Mouse (Mus musculus): ENCODE measurements around the gene Gm10337. TPM values are rescaled to one million over a fixed set of nuclear protein-coding genes. Genes with fewer than 3 reads are reported as not detected.

Gene Gm10337
- polyA plus RNA-seq, 1 experiment from 2014 or later, result not detected

GRCm38 (mm10) chr15:102519211-102520141 lies 16.0 kb downstream of the Gm10337 start:
- ATAC-seq (replicated peaks; ENCODE audit: insufficient number of reproducible peaks, low FRiP score, low TSS enrichment, low read depth) (no peak), DNase-seq (ENCODE audit: low spot score) (no peak)
- Histone ChIP-seq H3K4me1 (ENCODE audit: control insufficient read depth, insufficient read depth, low read length) (no peaks in the 10 kb centered on the region; the same call in 1 of the 2 replicates), H3K27ac (replicated peaks; ENCODE audit: low read depth, low read length) (no peak overlapping the region), H3K9ac (replicated peaks; ENCODE audit: low read length) (peak overlapping the region; percentile 87), H3K36me3 (replicated peaks; ENCODE audit: control insufficient read depth, insufficient read depth, low read depth, low read length) (no peaks in the 10 kb centered on the region; the same call in 1 of the 2 replicates), H3K27me3 (ENCODE audit: control insufficient read depth, insufficient read depth, low read length) (no peaks in the 10 kb centered on the region), H3K4me3 (ENCODE audit: low read depth, low read length) (peak overlapping the region; percentile 61), H3K9me3 (replicated peaks; ENCODE audit: control insufficient read depth, low read length) (no peaks in the 10 kb centered on the region), H3K4me2 (ENCODE audit: low read depth, low read length) (peak overlapping the region; percentile 67)
- WGBS, result 65% methylated on average over 16 of the region's 17 CpGs

- no peak overlapping the region for H3K4me2 ChIP-seq (ENCODE audit: low read depth, low read length)
- H3K9ac ChIP-seq (replicated peaks; ENCODE audit: low read length), result no peak overlapping the region
- DNase-seq (ENCODE audit: low spot score) (no peak), ATAC-seq (replicated peaks; ENCODE audit: insufficient number of reproducible peaks, low FRiP score, low TSS enrichment, low read depth) (no peak)
- no peaks in the 10 kb centered on the region for H3K9me3 ChIP-seq (replicated peaks; ENCODE audit: control insufficient read depth, low read length)
- WGBS, result 75% methylated on average over 4 of the region's 4 CpGs
- no peaks in the 10 kb centered on the region; the same call in 1 of the 2 replicates for H3K4me1 ChIP-seq (ENCODE audit: control insufficient read depth, insufficient read depth, low read length)
- H3K27me3 ChIP-seq (ENCODE audit: control insufficient read depth, insufficient read depth, low read length), result no peaks in the 10 kb centered on the region
- no peak overlapping the region for H3K27ac ChIP-seq (replicated peaks; ENCODE audit: low read depth, low read length)
- H3K36me3 ChIP-seq (replicated peaks; ENCODE audit: control insufficient read depth, insufficient read depth, low read depth, low read length), result no peaks in the 10 kb centered on the region; the same call in 1 of the 2 replicates
- no peak overlapping the region for H3K4me3 ChIP-seq (ENCODE audit: low read depth, low read length)
Measured at GRCm38 (mm10) chr15:102520416-102520815, 16.9 kb downstream of the Gm10337 start.

GRCm38 (mm10) chr15:102521480-102521879 lies 18.0 kb downstream of the Gm10337 start:
- no peak overlapping the region for H3K4me3 ChIP-seq (ENCODE audit: low read depth, low read length)
- H3K4me1 ChIP-seq (ENCODE audit: control insufficient read depth, insufficient read depth, low read length), result no peaks in the 10 kb centered on the region; the same call in 1 of the 2 replicates
- WGBS, result 82% methylated on average over 4 of the region's 4 CpGs
- H3K4me2 ChIP-seq (ENCODE audit: low read depth, low read length), result no peak overlapping the region
- H3K9me3 ChIP-seq (replicated peaks; ENCODE audit: control insufficient read depth, low read length), result no peaks in the 10 kb centered on the region
- H3K27me3 ChIP-seq (ENCODE audit: control insufficient read depth, insufficient read depth, low read length), result no peaks in the 10 kb centered on the region
- H3K9ac ChIP-seq (replicated peaks; ENCODE audit: low read length), result no peak overlapping the region
- DNase-seq (ENCODE audit: low spot score) (no peak), ATAC-seq (replicated peaks; ENCODE audit: insufficient number of reproducible peaks, low FRiP score, low TSS enrichment, low read depth) (no peak)
- no peak overlapping the region for H3K27ac ChIP-seq (replicated peaks; ENCODE audit: low read depth, low read length)
- no peaks in the 10 kb centered on the region; the same call in 1 of the 2 replicates for H3K36me3 ChIP-seq (replicated peaks; ENCODE audit: control insufficient read depth, insufficient read depth, low read depth, low read length)

- H3K9ac ChIP-seq (replicated peaks; ENCODE audit: low read length), result no peak within 1 kb of the TSS
- no peaks in the 10 kb centered on the region for H3K9me3 ChIP-seq (replicated peaks; ENCODE audit: control insufficient read depth, low read length)
- ATAC-seq (replicated peaks; ENCODE audit: insufficient number of reproducible peaks, low FRiP score, low TSS enrichment, low read depth) (no peak), DNase-seq (ENCODE audit: low spot score) (peak; percentile 87)
- WGBS, result 11% methylated on average over 3 of the region's 3 CpGs
- no peak within 1 kb of the TSS for H3K4me2 ChIP-seq (ENCODE audit: low read depth, low read length)
- no peak within 1 kb of the TSS for H3K4me3 ChIP-seq (ENCODE audit: low read depth, low read length)
- H3K27me3 ChIP-seq (ENCODE audit: control insufficient read depth, insufficient read depth, low read length), result no peaks in the 10 kb centered on the region
- H3K4me1 ChIP-seq (ENCODE audit: control insufficient read depth, insufficient read depth, low read length), result no peaks in the 10 kb centered on the region
- H3K36me3 ChIP-seq (replicated peaks; ENCODE audit: control insufficient read depth, insufficient read depth, low read depth, low read length), result peaks cover 2% of the 10 kb centered on the region; the same call in 1 of the 2 replicates
- no peak within 1 kb of the TSS for H3K27ac ChIP-seq (replicated peaks; ENCODE audit: low read depth, low read length)
Measured at GRCm38 (mm10) chr15:102524892-102525485, 21.5 kb downstream of the Gm10337 start, which contains the start of gene Npff. Npff (minus strand) TSS chr15:102524942.

GRCm38 (mm10) chr15:102526111-102527002 lies 22.8 kb downstream of the Gm10337 start:
- no peak overlapping the region for H3K4me2 ChIP-seq (ENCODE audit: low read depth, low read length)
- no peak overlapping the region for H3K4me3 ChIP-seq (ENCODE audit: low read depth, low read length)
- H3K36me3 ChIP-seq (replicated peaks; ENCODE audit: control insufficient read depth, insufficient read depth, low read depth, low read length), result peaks cover 2% of the 10 kb centered on the region; the same call in 1 of the 2 replicates
- H3K9me3 ChIP-seq (replicated peaks; ENCODE audit: control insufficient read depth, low read length), result no peaks in the 10 kb centered on the region
- no peaks in the 10 kb centered on the region for H3K4me1 ChIP-seq (ENCODE audit: control insufficient read depth, insufficient read depth, low read length)
- H3K27me3 ChIP-seq (ENCODE audit: control insufficient read depth, insufficient read depth, low read length), result no peaks in the 10 kb centered on the region
- no peak for DNase-seq (ENCODE audit: low spot score)
- WGBS, result 90% methylated on average over 6 of the region's 6 CpGs
- ATAC-seq (replicated peaks; ENCODE audit: insufficient number of reproducible peaks, low FRiP score, low TSS enrichment, low read depth), result no peak
- no peak overlapping the region for H3K9ac ChIP-seq (replicated peaks; ENCODE audit: low read length)
- H3K27ac ChIP-seq (replicated peaks; ENCODE audit: low read depth, low read length), result no peak overlapping the region

DNA sequence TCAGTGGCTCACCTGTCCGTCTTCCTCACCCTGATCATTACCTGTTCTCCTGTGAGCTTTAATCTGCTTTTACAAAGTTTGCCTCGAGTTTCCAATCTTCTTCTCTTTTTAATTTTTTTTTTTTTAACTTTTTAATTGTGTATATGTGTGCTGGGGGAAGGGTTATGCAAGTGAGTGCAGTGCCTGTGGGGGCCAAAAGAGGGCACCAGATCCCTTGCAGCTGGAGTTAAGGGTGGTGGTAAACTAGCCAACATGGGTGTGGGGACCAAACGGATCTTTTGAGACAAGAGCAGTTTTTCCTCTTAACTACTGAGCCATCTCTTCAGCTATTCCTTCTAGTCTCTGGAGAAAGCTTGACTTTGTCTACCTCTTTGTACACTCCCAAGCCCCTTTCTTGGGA lies 24.4 kb downstream of the Gm10337 start:
- no peak overlapping the region for H3K4me2 ChIP-seq (ENCODE audit: low read depth, low read length)
- no peaks in the 10 kb centered on the region for H3K4me1 ChIP-seq (ENCODE audit: control insufficient read depth, insufficient read depth, low read length)
- peaks cover 2% of the 10 kb centered on the region; the same call in 1 of the 2 replicates for H3K36me3 ChIP-seq (replicated peaks; ENCODE audit: control insufficient read depth, insufficient read depth, low read depth, low read length)
- WGBS, result 77% methylated on average over 3 of the region's 3 CpGs
- no peak overlapping the region for H3K4me3 ChIP-seq (ENCODE audit: low read depth, low read length)
- H3K27me3 ChIP-seq (ENCODE audit: control insufficient read depth, insufficient read depth, low read length), result no peaks in the 10 kb centered on the region
- no peak for ATAC-seq (replicated peaks; ENCODE audit: insufficient number of reproducible peaks, low FRiP score, low TSS enrichment, low read depth)
- no peak overlapping the region for H3K9ac ChIP-seq (replicated peaks; ENCODE audit: low read length)
- DNase-seq (ENCODE audit: low spot score), result no peak
- H3K27ac ChIP-seq (replicated peaks; ENCODE audit: low read depth, low read length), result no peak overlapping the region
- H3K9me3 ChIP-seq (replicated peaks; ENCODE audit: control insufficient read depth, low read length), result no peaks in the 10 kb centered on the region

DNA sequence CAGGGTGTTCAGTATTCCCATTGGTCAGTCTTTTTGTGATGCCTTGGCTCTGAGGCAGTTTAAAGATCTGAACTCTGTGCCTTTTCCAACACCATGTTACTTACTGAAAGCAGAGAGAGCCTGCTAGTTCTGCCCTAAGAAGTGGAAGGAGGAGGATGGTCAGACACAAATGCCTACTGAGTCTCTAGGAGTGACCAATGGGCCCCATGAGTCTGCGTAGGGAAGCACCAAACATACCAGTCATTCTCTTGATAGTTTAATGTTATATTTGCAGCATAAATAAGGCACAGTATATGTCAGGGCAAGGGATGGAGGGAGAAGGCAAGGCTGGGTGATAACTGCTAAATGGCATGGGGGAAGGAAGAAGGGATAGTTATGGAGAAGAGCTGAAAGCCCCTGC lies 24.9 kb downstream of the Gm10337 start:
- 89% methylated on average over 1 of the region's 1 CpGs for WGBS
- DNase-seq (ENCODE audit: low spot score) (no peak), ATAC-seq (replicated peaks; ENCODE audit: insufficient number of reproducible peaks, low FRiP score, low TSS enrichment, low read depth) (no peak)
- no peaks in the 10 kb centered on the region for H3K9me3 ChIP-seq (replicated peaks; ENCODE audit: control insufficient read depth, low read length)
- H3K27me3 ChIP-seq (ENCODE audit: control insufficient read depth, insufficient read depth, low read length), result no peaks in the 10 kb centered on the region
- peaks cover 2% of the 10 kb centered on the region; the same call in 1 of the 2 replicates for H3K36me3 ChIP-seq (replicated peaks; ENCODE audit: control insufficient read depth, insufficient read depth, low read depth, low read length)
- H3K4me2 ChIP-seq (ENCODE audit: low read depth, low read length), result no peak overlapping the region
- no peaks in the 10 kb centered on the region for H3K4me1 ChIP-seq (ENCODE audit: control insufficient read depth, insufficient read depth, low read length)
- no peak overlapping the region for H3K27ac ChIP-seq (replicated peaks; ENCODE audit: low read depth, low read length)
- no peak overlapping the region for H3K4me3 ChIP-seq (ENCODE audit: low read depth, low read length)
- H3K9ac ChIP-seq (replicated peaks; ENCODE audit: low read length), result no peak overlapping the region
